Mouse (Mus musculus) bone marrow macrophage, adult 2 months (primary cell): ENCODE measurements around the gene Tfb2m.

ENCODE experiments used
- CTCF ChIP-seq: IDR thresholded peaks from 2 replicates; pipeline ENCODE4 v1.5.1; 2012; ENCODE audit warnings: low read depth, mild to moderate bottlenecking, low read length, moderate library complexity
- POLR2A ChIP-seq: IDR thresholded peaks from 2 replicates; pipeline ENCODE4 v1.6.1; 2012; ENCODE audit warnings: mild to moderate bottlenecking, low read depth, low read length, borderline replicate concordance

GRCm38 (mm10) chr1:179548220-179548619 lies 2.2 kb upstream of the Tfb2m start:
- TF ChIP-seq CTCF (no peak), POLR2A (no peak)
